Mouse (Mus musculus): ENCODE measurements at regions not wholly inside any gene's neighbourhood (a gene's known extent, or its start where the extent isn't known, plus 50 kb on each side); places are given as distances from the start of the nearest gene placed in this dataset.

- no peak for ATAC-seq (ENCODE audit: insufficient number of reproducible peaks, low FRiP score, low TSS enrichment)
Measured at GRCm38 (mm10) chr19:45288722-45289121, 53.1 kb upstream of the Lbx1 start.

GRCm38 (mm10) chr19:45297812-45298211, 62.2 kb upstream of the Lbx1 start:
- no peak for ATAC-seq (ENCODE audit: insufficient number of reproducible peaks, low FRiP score, low TSS enrichment)

DNA sequence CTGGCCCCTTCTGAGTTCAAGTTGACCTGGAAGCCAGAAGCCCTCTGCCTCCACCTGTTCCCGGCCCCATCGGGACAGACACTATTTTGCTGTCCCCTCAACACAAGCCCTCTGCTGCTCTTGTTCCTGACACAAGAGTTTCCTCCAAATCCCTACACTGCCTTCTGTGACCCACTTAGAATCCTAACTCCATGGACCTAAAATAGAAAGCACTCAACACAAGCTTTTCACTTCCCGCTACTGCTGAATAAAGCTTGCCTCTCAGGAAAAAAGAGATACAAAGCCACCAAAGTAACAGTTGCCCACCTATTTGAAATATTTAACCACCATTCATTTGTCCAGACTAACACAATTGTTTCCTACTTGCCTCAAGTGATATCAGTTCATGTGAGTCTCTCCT, 63.7 kb upstream of the Lbx1 start:
- ATAC-seq (ENCODE audit: insufficient number of reproducible peaks, low FRiP score, low TSS enrichment), result no peak

- no peak for ATAC-seq (ENCODE audit: insufficient number of reproducible peaks, low FRiP score, low TSS enrichment)
Measured at GRCm38 (mm10) chr19:45299768-45300167, 63.8 kb upstream of the Btrc start.

DNA sequence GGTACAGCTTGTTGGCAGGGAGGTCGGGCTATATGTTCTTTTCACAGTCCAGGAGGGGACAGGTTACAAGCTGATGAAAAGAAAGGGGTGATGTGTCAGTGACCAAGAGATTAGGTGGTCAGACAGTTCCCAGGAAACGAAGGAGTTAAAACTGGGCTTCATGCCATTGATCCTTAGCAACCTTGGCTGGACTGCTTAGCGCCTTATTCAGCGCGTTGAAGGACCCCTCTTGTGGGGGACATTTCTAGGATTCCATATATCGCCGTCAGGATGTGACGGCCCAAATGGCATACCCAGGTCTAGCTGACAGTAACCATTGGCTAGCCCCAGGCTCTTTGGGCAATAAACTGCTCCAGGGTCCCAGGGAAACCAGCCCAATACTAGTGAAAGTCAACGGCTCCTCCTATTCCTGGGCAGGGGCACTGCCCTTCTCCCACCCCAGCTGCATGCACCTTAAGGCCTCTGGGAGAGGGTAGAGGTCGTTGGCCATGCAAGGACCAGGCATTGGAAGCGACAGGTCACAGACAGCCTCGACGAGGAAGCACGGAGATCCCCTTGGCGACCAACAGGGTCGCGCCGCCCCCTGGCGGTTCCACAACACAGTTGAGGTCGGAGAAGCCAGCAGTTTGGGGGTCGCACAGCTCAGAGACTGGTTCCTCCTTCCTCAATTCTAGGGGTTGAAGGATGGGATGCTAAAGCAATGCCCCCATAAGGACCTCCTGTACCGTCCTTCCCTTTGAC, 62.7 kb upstream of the Btrc start:
- peak; percentile 23; the same call in 1 of the 2 replicates for ATAC-seq (ENCODE audit: insufficient number of reproducible peaks, low FRiP score, low TSS enrichment)

DNA sequence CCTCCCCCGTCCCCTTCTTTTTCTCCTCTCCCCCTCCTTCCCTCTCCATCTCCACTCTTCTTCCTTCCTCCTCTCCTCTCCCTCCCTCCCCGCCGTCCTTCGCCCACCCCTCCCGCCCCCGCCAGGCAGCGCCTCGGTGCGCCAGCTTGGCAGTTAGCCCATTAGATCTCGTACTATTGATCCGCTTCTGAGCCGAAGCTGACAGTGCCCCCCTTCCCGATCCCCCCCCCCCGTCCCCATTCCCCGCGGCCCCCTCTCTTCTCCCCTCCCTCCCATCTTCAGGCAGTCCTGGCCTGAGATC, 62.2 kb upstream of the Btrc start:
- ATAC-seq (ENCODE audit: insufficient number of reproducible peaks, low FRiP score, low TSS enrichment), result no peak

DNA sequence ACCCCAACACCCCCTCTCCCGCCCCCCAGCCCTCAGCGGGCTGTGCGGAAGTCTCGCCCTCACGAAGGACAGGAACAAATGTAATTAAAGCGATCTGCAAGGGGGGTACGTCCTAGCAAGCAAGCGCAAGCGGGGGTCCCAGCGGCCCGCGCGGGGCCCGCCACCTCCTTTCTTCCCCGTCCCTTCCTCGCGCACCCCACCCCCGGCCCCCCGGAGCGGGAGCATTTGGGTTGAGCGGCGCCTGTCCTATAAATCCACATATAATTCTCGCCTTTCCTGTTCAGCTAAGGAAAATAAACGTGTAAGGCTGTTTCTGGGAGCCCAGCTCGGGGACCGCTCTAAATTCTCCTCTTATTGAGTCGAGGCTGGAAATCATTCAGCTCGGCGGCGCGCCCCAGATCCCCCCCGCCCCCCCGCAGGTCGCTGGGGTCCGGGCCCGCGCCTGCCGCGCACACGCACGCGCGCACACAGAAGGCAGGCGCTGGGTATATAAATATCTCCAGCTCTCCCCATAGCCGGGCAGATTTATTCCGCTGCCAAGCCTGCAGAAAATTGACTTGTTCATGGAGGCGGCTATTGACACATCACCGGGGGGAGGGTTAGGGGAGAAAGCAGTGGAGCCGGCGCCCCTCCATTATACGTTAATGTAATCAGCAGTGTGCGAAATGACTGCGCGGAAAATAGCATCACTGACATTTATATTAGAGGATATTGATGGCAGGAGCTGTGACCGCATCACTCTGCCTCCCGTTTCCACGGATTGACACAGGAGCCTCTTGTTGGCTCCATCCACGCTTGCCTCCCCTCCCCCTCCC, 61.6 kb upstream of the Btrc start:
- ATAC-seq (ENCODE audit: insufficient number of reproducible peaks, low FRiP score, low TSS enrichment), result peak; percentile 60

DNA sequence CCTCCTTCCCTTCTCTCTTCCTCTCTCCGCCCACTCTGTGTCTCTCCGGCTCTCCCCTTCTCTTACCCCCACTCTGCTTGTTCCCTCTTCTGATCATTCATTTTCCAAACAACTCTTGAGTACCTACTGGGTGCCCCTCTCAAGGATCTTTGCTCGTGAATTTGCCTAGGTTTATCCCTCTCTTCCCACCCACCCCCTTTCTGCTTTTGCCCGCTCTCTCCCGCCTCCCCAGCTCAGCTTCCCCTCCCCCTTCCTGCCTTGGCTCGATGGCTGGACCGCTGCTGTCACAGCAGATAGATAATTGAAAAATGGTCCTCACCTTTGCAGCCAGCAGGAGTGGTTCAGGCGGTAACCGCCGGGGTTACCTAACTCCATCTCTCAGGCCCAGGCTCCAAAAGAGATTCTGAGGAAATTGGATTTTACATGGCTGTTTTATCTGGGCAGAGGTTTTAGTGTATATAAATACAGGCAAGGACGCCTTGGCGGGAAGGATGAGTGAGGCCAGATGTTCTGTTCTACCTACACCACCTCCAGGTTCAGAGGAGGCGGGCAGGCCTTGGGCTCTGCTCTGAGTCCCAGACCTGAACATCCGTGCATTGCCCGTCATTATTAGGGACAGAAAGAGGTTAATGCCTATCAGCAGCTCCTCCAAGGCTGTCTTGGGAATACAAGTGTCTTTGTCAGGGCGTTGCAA, 60.8 kb upstream of the Btrc start:
- ATAC-seq (ENCODE audit: insufficient number of reproducible peaks, low FRiP score, low TSS enrichment), result peak; percentile 16; the same call in 1 of the 2 replicates

GRCm38 (mm10) chr19:45304538-45304937, 59.0 kb upstream of the Btrc start:
- no peak for ATAC-seq (ENCODE audit: insufficient number of reproducible peaks, low FRiP score, low TSS enrichment)

GRCm38 (mm10) chr19:45307299-45308275, 55.9 kb upstream of the Btrc start:
- ATAC-seq (ENCODE audit: insufficient number of reproducible peaks, low FRiP score, low TSS enrichment), result no peak

DNA sequence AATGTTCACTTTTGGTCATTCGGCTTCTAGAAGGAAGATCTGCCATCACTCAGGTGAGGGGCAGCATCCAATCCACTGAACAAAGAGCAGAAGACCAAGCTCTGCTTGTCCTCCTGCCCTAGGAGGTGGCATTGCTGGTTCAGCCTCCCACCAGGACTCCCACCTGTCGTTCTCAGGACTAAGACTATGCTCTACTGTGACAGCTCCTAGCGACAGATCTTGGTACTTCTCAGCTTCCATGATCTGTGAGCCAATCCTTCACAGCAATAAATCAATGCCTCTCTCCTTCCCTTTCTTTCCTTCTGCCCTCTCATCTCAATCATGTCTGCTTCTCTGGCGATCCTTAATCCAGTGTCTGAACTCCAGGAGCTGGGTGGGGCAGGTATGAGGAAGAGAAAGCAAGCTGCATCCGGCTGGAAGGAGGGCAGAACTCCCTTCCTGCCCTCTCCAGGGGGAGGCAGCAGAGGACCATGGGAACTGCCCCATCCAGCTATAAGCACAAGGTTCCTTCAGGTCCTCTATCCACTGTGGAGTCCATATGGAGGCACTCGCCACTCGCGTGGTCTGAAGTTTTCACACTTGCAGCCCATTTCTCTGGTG, 54.8 kb upstream of the Btrc start:
- ATAC-seq (ENCODE audit: insufficient number of reproducible peaks, low FRiP score, low TSS enrichment), result no peak

DNA sequence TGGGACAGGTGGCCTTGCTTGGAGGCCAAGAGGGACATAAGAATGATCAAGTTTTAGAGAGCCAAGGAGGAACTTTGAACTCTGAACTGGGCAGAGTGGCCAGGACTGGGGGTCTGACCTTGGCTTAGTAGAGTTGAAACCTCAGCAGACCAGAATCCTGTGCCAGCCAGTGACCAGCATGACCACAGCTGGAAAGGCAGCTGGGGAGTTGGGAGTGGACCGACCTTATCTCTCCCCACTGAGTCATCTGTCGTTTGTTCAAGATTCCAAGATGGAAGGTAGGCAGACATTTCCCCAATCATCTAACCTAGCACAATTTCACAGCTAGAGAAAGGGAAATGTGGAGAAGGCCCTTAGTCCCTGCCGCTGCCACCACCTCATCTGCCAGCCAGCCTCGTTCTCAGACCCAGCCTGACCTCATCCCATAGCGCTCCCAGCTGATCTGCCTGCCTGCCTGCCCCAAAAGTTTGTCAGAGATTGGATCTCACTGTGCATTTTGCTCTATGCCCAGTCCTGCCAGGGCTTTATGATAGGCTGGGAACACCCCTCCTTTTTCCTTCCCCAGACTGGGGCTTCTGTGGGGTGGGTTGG, 53.1 kb upstream of the Btrc start:
- ATAC-seq (ENCODE audit: insufficient number of reproducible peaks, low FRiP score, low TSS enrichment), result no peak

- ATAC-seq (ENCODE audit: insufficient number of reproducible peaks, low FRiP score, low TSS enrichment), result no peak
Measured at GRCm38 (mm10) chr19:45310944-45311603, 52.5 kb upstream of the Btrc start.

DNA sequence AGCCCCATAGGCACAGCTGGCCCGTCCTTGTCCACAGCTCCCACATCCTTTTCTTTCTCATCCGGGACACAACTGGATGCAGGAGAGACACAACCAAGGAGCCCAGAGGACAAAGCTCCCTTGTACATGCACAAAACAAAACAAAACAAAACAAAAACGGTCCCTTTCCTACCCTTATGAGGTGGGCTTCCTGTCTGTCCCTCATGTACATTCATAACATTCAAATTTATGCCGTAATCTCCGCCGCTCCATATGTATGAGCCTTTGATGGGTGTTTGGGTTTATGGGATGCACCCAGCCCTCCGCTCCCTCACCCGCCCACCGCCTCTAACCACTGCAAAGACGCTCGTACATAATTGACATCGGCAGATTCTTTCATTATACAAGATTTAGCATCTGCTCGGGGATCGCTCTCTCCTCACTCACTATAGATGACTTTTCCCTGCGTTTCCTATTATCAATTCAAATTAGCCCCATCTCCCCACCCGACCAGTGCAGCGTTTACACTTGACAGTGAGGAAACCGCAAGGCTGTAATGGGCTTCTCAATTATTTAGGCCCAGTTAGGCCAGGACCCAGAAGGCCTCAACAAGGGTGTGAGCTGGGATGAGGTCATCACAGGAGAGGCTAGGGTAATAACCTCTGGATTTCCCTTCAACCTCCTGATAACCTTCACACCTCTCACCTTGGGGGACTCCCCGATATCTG, 51.5 kb upstream of the Btrc start:
- ATAC-seq (ENCODE audit: insufficient number of reproducible peaks, low FRiP score, low TSS enrichment), result no peak

- no peak for ATAC-seq (ENCODE audit: insufficient number of reproducible peaks, low FRiP score, low TSS enrichment)
Measured at GRCm38 (mm10) chr19:45312713-45313365, 50.7 kb upstream of the Btrc start.

Measured in cerebellum, adult (tissue).